Mouse (Mus musculus) cortical plate, adult 2 months (tissue): ENCODE data around the gene Tcea2.

Source experiments
- CTCF ChIP-seq: fragments of 200-500 bp; IDR thresholded peaks from 2 replicates; pipeline ENCODE4 v1.5.1; 2011; ENCODE audit warnings: mild to moderate bottlenecking, control low read depth, low read length; ENCODE audit not compliant: insufficient read depth; ENCODE audit errors: extremely low read depth
- POLR2A ChIP-seq: fragments of 200-500 bp; IDR thresholded peaks from 2 replicates; pipeline ENCODE4 v1.6.1; 2011; ENCODE audit warnings: mild to moderate bottlenecking, low read length, control low read depth; ENCODE audit not compliant: insufficient read depth; ENCODE audit errors: extremely low read depth

GRCm38 (mm10) chr2:181698241-181698640 is 18.1 kb downstream of the Tcea2 start, which contains the start of gene Lkaaear1:
- TF ChIP-seq CTCF = no peak
- no peak for TF ChIP-seq POLR2A
